Mouse (Mus musculus) lung, postnatal 0 days (tissue): ENCODE data around the gene Hoxa5.

Source experiments
- CTCF ChIP-seq: IDR thresholded peaks from 2 replicates; pipeline ENCODE4 v1.5.1; 2016; ENCODE audit warnings: antibody characterized with exemption, mild to moderate bottlenecking
- EP300 ChIP-seq: IDR thresholded peaks from 2 replicates; pipeline ENCODE4 v1.6.1; 2016; ENCODE audit warnings: antibody characterized with exemption, mild to moderate bottlenecking, control low read depth

DNA sequence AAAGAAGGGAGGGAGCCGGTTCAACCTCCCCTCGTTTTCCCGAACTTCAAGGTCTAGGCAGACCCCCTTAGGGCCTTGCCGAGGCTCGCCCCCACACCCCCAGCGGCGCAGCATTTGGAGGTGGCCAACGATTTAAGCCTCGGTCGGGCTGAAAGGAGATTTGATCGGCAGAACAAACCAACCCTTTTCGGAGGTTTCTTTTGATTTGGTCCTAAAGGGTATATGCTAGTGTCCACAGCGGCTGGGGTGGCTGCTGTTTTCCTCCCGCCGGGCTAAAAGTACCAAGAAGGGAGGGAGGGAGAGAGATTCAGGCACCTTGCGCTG, 45.0 kb upstream of the Hoxa5 start:
- TF ChIP-seq CTCF (no peak), EP300 (no peak)
